Mouse (Mus musculus): Measurements from ENCODE around the gene Slc36a3.

Gene Slc36a3

DNA sequence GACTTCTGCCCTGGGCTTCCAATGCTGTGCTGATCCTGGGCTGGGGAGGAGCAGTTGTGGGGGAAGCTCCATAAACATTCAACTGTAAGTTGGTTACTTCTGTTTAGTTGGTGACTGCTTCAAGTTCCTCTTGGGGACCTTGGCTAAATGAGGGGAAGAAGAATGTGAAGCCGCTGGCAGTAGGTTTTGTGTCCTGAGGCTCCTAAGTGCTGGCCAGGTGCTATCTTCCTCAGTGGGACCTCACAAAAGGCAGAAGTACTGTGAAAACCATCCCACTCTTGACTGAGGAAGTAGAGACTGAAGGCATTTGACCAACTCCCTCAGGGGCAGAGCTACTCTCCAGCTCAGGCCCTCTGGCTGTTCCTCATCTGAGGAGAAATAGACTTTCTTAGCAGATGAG is 44.9 kb downstream of the Slc36a3 start:
- DNase-seq (ENCODE audit: low read depth, low spot score) = no peak

DNA sequence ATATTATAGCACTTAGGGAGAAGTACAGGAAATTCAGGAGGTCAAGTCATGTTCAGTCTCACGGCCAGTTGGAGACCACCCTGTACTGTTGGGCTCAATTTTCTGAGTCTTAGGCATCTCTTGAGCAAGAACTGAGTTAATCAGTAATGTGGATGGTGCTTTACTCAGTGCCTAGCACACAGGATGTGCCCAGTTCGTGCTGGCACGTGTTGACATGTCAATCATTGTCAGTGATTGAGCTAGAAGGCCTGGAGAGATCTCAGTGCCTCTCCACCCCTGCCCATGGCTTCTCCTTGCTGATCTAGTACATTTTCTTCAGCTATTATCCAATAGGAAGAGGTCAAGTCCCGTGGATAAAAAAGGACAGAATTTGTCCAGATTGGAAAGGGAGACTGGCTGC is 46.1 kb downstream of the Slc36a3 start:
- DNase-seq (ENCODE audit: low read depth, low spot score) = no peak

DNA sequence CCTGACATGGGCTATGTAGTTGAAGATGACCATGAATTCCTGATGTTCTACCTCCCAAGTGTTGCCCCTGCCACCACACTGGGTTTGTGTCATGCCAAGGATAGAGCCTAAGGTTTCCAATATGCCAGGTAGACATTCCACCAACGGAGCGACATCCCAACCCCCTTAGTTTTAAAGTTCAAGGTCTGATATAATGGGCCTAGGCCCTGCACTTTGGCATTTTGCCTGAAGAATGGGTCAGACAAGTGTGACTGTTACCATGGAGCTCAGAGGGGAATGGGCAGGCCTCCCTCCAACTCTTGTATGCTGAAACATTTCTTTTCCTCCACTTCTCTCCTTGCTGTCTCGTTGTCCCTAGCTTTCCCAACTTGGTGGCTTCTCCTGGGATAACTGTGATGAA is 48.3 kb downstream of the Slc36a3 start:
- no peak for DNase-seq (ENCODE audit: low read depth, low spot score)

DNA sequence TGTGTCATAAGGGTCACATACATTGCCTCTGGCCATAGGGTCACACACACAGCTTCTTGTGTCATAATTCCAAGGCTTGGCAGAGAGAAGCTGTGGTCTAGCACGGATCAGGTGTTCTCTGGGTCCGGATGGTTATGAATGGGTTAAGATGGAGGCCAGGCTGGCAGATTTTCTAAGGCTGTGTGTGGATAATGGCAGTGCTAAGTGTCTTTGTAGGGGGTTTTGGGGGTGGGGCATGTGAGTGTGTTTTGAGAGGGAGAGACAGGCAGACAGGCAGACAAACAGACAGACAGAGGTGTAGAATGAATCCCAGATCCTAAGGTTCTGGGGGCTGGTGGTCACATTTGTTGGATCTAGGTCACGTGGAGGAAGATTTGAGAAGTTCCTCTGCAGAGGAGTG is 49.5 kb downstream of the Slc36a3 start:
- DNase-seq (ENCODE audit: low read depth, low spot score) = no peak

DNA sequence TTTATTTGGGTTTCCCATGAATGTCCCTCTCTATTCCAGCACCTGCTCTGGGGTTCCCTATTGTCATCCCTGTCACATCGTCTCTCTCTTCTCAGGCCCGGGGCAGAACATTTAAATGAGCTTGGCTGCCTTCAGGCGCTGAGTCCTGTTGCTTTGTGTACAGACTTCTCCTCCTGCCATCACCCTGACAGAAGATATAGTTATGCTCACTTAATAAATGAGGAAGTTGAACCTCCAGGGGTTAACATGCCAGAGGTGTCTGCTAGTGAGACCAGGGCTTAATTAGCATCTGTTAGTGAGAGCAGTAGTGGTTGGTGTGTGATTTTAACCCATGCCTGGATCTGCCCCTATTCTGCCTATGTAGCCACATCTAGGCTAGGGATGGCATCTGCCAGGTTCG is 51.6 kb downstream of the Slc36a3 start:
- no peak for DNase-seq (ENCODE audit: low read depth, low spot score)

DNA sequence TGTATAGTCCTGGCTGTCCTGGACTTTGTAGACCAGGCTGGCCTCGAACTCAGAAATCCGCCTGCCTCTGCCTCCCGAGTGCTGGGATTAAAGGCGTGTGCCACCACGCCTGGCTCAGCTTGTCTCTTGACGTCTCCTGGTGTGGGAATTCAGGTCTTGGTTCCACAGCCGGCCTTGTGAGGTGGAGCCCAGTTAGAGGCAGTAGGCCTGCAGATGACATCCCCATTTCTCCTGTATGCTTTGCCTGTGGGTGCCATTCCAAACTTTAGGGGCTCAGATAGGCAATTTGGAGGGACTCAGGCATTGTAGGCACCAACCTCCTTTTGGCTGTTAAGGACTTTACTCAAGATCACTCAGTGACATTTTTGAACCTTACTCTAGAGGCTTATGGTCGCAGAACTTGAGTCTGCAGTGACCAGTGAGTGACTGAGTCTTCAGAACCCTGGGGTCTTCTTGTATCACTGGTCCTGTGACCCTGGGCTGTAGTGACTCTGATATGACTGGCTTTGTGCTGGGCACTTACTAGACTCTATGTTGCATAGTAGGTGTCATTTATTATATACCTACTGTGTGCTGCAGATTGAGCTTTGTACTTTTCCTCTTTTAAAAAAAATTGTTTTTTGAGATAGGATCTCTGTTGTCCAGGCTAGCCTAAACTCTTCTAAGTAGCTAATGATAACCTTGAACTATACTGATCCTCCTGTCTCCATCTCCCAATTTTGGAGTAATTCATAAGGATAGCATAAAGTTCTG is 52.3 kb downstream of the Slc36a3 start:
- DNase-seq (ENCODE audit: low read depth, low spot score) = no peak

DNA sequence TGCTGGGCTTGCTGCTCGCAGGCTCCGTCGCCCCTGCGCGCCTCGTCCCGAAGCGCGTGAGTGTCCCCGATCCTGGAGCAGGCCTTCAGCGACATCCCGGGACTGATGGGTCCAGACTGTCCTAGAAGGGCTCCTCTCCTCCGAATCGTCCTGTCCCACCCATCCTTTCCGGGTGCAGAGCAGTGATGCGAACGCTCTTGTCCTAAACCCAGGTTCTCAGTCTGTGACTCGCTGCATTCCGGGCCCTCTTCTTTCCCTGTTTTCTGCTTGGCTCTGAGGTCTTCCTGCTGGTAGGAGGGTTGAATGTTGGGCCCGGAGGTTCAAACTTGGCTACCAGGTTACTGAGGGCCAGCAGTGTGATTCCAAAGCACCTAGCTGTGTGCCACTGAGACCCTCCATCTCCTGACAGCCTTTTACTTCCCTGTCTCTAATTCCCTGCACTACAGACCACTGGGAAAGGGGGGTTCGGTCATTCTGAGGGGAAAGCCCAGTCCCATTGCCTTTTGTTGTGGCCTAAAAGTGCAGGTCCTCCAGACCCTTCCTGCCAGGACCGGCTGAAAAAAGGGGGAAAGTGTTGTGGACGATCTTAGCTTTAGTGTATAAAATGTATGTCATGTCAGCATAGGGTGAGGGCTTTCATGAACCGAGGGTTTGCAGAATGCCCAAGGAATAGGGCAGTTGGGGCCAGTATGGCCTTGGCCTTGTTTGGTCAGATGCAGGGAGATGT is 53.2 kb downstream of the Slc36a3 start:
- DNase-seq (ENCODE audit: low read depth, low spot score) = no peak

DNA sequence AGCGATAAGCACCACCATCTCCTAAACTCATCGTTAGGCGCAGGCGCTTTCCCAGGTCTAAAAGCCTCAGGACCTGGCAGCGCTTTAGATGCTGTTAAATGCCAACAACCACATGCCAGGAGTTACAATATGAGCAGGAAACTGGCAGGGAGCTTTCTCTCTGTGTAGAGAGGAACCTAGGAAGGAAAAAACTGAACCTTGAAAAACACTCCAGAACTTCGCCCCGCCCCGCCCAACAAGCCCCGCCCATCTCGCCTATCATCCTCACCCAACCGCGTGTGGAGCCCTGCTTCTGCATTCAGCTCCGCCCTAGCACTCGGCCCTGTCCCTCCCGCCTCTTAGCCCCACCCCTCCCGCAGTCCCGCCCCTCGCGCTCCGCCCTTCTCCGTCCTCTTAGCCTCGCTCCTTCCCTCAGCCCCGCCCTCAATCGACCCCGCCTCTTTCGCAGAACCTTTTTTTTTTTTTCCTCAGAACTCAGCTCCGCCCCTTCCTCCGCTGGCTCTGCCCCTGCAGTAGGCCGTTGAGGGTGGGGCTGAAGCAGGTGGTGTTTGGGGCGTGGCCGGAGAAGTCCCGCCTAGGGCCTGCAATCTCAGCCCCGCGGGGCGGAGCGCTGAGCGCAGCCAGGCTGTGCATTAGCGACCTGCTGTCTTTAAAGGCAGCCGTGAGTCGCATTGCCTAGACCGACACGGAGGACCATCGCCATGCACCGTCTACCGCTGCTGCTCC is 53.9 kb downstream of the Slc36a3 start, which contains the start of gene Gm2a:
TSS of gene Gm2a (plus strand) at position 653 of the 726 bp plus-strand sequence.
- DNase-seq (ENCODE audit: low read depth, low spot score) = peak; percentile 98

DNA sequence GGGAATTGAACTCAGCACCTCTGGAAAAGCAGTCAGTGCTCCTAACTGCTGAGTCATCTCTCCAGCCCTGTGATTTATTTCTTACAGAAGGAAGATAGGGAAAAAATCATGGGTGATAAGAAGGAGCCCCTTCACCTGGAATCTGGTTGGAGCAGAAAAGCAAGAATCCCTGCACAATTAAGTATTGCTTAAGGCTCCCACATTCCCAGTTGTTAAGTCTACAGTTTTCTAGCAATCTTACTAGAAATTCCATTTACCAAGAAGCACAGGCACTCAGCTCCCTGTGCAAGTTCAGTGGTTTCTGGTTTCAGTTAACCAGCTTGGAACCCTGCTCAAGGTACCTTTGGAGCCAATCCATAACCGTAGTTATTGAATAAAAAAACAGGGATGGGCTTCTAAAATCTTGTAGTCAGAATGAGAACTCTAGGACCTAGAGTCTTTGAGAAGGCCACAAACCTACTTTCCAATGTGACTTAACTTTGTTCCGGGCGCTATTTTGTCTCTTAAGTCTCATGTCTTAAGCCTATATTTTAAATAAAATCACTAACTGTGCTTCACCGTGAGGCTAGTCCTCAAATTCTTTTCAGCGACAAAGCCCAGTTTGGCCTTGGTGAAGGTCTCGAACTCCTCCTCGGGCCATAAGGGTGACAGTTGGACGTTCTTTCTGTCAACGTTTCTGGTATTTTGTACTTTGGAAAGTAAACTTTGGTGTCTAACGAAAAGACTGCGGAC is 54.6 kb downstream of the Slc36a3 start:
- no peak for DNase-seq (ENCODE audit: low read depth, low spot score)

DNA sequence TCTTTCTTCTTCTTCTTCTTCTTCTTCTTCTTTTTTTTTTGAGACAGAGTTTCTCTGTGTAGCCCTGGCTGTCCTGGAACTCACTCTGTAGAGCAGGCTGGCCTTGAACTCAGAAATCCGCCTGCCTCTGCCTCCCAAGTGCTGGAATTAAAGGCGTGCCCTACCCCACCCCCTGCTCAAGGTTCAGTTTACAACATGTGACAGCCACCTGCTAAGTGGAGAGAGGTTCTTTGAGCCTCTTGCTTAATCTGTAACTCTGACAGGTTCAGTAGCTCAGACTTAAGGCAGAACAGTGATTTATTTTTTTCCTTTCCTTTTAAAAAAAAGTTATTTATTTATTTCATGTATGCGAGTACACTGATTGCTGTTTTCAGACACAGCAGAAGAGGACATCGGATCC is 55.2 kb downstream of the Slc36a3 start:
- peak; percentile 61 for DNase-seq (ENCODE audit: low read depth, low spot score)

DNA sequence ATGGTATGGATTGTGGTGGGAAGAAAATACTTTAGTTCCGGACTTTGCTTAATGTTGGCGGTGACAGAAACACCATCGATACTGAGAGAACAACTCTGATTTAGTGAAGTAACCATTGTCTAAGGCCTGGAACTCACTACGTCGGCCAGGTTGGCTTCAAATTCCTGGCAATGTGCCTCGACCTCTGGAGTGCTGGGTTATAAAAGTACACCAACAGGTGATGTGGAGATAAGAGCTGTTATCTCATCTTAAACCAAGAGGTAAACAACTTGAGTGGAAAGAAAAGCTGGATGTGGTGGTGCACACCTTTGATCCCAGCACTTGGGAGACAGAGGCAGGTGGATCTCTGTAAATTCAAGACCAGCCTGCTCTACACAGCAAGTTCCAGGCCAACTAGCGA is 58.4 kb downstream of the Slc36a3 start:
- DNase-seq (ENCODE audit: low read depth, low spot score) = no peak

DNA sequence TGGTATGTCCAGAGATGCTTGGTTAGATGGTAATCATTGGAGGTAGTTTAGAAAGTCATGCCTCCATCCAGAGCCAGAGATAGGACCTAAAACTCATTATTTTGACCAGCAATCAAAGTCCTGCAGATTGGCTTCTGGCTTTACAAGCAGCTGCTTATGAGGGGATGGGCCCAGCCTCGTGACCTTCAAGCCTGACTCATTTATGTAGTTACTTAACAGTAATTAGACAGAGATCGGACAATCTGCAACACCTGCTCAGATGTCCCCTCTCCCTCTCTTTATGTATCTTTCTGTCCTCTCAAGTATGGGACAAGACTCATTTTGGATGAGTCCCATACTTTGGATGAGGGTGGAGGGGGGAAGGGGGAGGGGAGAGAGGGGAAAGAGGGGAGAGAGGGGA is 61.6 kb downstream of the Slc36a3 start:
- DNase-seq (ENCODE audit: low read depth, low spot score) = no peak

DNA sequence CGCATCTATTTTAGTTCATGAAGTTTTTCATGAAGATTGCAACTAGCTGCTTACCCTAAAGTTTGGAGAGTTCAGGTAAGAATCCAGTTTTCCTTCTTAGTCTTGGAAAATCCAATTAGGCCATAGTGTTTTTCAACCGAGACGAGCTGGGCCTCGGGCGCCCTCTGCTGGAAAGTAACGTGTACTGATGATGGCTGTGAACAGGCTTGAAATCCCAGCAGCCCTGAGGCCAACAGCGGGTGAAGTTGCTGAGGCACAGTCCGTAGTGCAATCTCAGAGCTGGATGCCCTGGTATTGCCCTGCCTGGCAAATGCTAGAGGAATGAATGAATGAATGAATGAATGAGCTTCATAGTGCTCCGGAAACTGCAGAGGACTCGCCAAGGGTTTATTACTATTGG is 64.5 kb downstream of the Slc36a3 start:
- DNase-seq (ENCODE audit: low read depth, low spot score) = peak; percentile 79

DNA sequence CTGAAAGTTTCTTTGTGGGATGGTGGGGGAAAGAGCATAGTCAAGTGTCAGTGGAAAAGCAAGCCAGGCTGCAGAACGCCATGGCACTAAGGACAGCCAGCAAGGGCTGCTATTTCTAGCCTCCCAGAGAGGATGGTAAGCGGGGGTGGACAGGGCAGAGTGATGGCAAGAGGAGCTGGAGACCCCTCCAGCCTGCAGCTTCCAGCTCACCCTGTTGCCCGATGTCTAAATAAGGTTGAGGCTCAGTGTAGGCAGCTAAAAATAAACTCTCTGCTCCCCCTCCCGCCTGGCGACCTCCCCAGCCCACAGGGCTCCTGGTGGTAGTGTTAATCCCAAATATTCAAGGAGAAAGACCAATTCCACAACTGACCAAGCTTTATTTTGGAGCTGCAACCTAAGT is 66.1 kb downstream of the Slc36a3 start:
- no peak for DNase-seq (ENCODE audit: low read depth, low spot score)

DNA sequence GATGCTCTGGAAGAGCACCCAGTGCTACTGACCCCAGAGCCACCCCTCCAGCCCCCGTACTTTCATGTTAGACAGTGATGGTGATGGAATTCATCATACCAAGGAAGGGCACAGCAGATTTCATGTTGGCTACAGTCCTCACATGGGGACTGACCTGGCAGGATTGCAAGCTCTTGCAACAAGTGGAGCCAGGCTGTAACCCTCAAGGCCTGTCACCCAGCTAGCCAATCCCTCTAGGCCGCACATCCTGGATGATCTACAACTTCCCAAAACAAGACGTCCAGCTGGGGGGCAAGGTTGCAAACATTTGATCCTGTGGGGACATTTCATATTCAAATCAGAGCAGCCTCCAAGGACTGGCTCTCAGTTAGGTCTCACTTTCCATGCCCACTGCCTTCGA is 66.9 kb downstream of the Slc36a3 start:
- no peak for DNase-seq (ENCODE audit: low read depth, low spot score)

DNA sequence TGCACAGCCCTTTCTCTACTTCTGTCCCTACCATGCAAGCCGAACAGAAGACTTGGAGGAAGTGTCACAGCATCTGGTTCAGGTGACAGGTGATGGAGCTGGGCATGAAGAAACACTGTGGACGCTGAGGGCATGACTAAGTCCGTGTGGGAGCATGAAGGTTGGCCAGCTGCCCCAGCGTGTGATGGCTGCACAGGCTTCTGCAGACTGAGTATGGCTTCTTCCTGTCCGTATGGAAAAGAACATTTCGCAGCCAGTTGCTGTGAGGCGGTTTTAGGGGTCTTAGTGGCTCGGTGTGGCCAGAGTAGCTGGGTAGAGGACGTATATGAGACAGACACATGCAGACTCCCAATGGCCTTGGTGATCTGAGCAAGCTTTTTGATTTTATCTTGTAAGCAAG is 70.3 kb downstream of the Slc36a3 start:
- DNase-seq (ENCODE audit: low read depth, low spot score) = no peak

DNA sequence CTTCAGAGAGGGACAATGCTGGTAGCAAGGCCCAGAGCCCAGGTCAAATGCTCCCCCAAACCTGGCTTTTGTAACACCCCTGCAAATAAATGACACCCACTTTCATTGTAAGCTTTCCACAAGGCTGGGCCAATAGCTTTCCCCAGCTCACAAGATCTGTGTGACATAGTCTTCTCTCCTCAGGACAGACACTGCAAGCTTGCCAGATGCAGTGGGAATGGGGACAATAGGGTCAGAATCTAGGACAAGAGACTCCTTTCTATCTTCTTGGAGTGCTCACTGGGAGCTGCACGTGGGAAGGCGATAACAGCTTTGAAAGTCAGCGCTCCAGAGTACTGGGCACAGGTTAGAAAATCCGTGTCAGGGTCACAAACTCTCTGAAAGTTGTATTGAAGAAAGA is 72.3 kb downstream of the Slc36a3 start:
- DNase-seq (ENCODE audit: low read depth, low spot score) = no peak

DNA sequence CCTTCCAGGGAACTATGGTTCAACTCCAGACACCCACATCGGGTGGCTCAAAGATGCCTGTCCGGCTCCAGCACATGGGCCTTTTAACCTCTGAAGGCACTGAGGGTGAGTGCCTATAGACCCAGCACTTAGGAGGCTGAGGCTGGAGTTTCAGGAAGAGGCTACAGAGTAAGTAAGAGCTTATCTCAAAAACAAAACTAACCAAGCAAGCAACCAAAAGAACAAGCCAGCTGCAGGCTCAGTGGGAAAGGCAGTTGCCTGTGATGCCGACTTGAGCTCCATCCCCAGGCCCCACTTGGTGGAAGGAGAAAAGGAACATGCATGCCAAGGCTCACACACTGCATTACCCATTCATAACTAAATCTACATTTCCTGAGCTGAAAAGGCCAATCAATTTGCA is 73.0 kb downstream of the Slc36a3 start:
- no peak for DNase-seq (ENCODE audit: low read depth, low spot score)

DNA sequence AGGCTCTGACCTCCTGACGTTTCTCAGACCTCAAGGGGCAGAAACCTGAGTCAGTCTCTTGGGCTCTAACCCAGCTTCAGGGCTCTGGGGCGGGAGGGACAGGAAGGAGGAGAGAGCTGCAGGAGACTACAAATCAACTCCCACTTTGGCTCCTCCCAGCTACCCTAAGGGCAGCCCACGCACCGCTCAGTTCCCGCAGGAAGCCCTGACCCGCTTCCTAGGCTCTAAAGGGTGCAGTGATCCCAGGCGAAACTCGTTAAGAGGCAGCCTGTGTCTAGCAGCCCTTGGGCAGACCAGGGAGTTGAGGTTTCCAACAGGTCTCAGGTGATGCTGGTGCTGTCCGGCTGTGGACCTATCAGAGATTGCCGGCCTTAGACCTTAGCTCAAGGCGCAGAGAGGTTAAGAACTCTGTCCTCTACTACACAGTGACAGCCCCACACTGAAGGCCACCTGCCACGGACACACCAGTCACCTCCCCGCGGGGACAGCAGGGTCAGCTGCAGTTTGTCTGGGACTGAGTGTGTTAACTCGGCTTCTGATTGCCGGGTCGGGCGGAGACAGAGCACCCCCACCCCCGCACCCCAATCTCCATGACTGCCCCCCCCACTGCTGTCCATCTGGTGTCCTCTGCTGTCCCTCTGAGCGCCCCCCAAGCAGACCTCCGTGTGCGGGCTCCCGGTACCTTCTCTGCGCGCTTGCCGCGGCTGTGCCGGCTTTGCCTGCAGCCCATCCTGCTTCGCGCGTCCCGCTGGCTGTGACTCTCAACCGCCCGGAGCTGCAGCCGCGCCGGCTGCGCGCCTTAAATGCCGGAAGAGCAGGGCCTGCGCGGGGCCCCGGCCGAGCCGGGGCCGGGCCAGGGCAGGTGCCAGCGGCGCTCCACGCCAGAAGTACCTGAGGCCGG is 73.9 kb downstream of the Slc36a3 start, which contains the start of gene Ccdc69:
TSS of gene Ccdc69 (minus strand) at position 801 of the 901 bp plus-strand sequence.
- DNase-seq (ENCODE audit: low read depth, low spot score) = peak; percentile 56

DNA sequence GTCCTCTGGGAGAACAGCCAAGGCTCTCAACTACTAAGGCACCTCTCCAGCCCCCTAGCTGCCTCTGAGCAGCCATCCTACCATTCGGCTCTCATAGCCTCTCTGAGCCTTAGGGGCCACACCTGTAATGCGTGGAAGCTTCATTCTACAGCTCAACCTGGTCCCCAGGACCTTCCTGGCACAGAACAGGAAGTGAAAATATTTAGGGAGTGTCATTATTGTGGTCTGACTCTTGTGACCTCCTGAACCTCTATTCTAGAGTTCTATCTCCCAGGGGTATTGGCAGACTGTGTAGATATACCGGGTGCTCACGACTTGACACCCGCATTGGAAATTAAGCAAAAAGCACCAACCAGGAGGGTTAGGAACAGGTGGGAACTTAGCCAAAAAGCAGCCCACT is 75.3 kb downstream of the Slc36a3 start:
- DNase-seq (ENCODE audit: low read depth, low spot score) = no peak

DNA sequence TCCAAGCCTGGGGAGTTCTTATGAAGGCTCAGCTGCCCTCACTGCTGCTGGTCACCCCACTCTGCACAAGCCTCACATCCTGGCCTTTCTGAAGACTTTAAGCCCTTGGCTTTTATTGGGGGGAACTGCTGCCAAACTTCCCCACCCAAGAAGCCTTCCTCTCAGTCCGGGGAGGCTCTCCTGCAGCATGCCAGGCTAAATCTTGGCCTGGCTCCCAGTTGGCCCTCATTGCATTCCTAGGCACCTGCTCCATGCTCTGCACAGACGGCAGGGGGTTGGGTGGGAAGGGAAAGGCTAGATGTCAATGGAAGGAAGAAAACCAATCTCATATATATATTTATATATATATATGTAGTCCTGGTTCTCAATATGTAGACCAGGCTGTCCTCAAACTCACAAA is 75.9 kb downstream of the Slc36a3 start:
- DNase-seq (ENCODE audit: low read depth, low spot score) = no peak
